Mouse (Mus musculus) megakaryocyte, embryonic 14.5 days (primary cell): ENCODE measurements around the gene Arntl.

Experiments used
- FLI1 ChIP-seq: IDR thresholded peaks from 2 replicates; pipeline ENCODE4 v1.6.1; 2012; ENCODE audit warnings: low read length, inconsistent platforms, mixed read lengths
- GATA1 ChIP-seq: IDR thresholded peaks from 3 replicates; pipeline ENCODE4 v1.6.1; 2012; ENCODE audit warnings: mixed read lengths, low read length, inconsistent platforms, borderline replicate concordance

DNA sequence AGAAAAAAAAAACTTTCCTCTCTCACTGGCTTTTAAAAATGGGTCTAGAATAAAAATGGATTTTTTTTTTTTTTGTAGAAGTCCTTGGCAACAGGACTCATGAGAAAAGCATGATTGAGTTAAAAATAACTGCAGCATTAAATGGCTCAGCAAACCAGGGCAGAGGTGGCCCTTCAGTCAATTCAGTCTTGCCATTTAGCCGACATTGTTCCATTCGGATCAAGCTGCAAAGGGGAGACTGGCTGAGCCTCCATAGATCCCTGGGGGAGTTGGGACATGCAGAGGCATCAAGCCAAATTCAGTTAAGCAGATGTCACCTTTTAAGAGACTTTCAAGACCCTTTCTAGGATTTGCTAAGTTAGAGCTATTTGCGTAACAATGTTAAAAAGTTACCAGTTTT, 102.9 kb downstream of the Arntl start:
- TF ChIP-seq GATA1 (no peak), FLI1 (no peak)
